Mouse (Mus musculus): Measurements from ENCODE around the gene Foxp2.

The Foxp2 gene

DNA sequence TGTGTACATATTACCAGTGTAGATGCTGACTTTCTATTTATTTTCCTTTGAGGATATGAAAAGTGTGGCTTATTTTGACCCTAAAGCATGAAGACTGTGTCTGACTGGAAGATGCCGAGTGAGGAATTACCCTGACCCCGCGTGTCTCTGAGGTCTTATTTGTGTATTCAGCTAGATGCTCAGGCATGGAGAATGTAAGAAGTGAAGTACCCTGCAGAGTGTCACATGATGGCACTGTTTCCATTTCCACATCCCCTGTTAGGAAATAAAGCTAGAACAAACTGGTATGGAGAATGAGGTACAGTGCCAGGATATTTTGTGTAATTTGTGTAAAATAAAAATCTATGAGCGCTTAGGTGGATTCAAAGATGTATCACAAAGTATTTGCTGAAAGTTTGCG lies 219.8 kb downstream of the Foxp2 start:
- DNase-seq (ENCODE audit: low read depth) = no peak

DNA sequence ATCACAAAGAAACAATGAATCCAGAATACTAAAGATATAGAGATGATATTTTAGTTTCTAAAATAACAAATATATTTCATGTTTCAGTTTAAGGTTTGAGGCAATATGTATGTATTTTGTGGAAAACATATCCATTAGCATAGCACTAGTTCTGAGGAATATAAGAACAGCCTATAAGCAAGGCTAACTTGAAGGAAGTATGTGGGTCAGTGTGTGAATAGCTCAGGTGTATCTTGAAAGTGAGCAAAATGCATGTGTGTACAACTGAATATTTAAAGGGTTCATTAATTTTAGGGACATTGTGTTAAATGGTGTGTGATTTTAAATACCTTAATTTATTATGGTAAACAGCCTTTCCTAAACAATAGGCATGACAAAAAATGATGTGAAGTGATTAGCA lies 220.2 kb downstream of the Foxp2 start:
- DNase-seq (ENCODE audit: low read depth) = no peak

DNA sequence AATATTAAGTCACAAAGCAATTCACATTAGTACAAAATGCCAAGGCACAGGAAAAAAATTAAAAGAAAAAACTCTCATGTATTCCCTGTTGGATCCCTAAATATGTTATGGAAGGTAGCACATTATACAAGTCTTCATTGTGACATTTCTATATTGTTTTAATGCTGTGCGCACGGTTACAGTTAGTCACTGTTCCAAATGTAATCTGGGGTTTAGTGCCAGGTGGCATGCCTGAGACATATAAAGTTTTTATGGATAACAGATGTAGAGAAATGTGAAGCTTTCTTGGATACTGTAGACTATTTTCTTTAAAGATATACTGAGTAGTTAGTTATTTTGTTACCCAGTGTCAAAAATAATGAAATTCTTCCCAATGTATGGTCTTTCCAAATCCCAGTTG lies 229.0 kb downstream of the Foxp2 start:
- no peak for DNase-seq (ENCODE audit: low read depth)

DNA sequence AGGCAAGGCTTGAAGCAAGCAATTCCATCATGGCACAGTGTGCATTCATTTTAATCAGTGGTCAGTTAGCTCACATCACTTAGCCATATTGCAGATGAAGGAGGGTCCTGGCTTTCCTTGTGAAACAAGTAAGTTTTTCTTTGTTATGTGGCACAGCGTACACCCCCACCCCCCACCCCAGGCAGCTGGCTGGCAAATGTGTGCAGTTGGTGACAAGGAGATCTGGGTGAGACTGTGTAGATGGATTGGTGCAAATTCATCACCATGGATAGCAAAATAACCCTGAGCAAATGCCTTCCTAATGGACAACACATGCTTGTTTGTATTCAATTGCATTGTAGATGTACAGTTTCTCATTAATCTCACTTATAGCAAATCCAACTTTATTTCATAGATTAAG lies 240.9 kb downstream of the Foxp2 start:
- no peak for DNase-seq (ENCODE audit: low read depth)

DNA sequence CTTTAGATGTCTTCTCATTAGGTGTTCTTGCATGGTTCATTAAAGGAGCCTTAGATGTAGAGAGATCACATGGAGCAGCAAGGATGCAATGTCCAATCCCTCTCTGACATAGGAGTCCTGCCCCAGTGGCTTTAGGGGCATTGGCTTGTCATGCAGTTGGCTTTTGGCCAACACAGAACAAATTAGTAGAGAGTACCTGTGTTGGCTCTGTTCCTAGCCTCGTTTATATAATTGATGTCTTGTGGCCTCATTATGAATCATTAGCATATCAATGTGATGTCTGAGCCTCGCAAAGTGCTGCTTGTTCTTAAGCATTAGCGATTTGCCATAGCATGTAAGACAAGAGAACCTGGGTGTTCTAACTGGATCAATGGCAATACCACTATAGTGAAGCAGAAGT lies 250.5 kb downstream of the Foxp2 start:
- no peak for DNase-seq (ENCODE audit: low read depth)

DNA sequence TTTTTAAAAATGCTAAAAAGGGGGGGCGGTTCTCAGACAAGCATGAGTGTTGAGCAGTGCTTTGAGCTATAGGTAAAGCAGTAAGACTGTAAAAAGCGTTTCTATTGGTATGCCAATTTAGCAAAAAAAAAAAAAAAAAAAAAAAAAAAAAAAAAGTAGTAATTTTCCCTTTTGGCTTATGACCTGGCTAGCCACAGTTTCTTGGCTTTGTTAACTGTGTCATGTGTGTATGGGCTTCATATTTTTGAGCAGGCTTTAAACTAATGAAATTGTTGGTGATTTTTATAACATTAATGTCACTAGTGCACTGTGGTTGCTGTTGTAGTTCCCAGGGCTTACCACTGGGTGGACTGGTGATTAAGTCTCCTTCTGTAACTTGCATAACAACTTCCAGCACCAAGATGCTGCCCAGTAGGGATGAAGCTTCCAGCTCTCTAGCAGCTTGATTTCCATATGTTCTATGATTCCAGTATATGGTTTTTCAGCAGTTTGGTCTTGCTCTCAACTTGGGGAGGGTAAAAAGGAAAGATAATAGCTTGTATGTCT lies 262.4 kb downstream of the Foxp2 start:
- peak; percentile 4 for DNase-seq (ENCODE audit: low read depth)

DNA sequence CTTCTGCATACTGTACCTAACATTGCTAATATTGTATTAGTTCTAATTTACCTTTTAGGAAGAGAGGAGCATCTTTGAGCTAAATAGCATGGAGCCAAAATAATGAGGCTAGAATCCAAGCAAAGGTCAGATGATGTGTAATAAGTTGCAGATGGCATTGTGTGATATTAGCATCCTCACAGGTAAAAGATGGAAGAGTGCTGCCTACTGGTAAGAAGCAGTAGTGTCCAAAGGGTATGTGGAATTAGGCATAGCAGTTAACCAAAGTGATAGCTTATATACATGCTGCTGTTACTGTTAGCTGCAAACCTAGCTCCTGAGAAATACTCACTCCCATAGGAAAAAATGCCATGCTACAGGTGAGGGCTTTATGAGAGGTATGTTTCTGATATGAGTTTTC lies 275.6 kb downstream of the Foxp2 start:
- DNase-seq (ENCODE audit: low read depth) = no peak

DNA sequence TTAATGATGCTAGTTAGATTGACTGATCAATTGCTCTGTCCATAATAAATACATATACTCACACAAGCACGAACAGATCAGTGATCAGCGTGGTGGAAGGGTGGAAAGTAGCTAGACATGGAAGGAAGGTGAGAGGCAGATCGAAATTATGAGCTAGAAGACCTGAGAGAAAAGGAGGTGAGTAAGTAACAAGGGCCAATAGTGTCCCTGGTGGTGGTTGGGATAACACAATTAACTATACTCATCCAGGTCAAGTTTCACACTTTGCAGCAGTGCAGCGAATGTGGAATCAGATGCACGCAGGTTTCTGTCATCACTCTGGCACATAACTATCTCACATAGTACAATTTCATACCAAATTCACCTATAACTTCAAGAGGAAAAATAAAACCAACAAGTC lies 291.7 kb downstream of the Foxp2 start:
- no peak for DNase-seq (ENCODE audit: low read depth)

DNA sequence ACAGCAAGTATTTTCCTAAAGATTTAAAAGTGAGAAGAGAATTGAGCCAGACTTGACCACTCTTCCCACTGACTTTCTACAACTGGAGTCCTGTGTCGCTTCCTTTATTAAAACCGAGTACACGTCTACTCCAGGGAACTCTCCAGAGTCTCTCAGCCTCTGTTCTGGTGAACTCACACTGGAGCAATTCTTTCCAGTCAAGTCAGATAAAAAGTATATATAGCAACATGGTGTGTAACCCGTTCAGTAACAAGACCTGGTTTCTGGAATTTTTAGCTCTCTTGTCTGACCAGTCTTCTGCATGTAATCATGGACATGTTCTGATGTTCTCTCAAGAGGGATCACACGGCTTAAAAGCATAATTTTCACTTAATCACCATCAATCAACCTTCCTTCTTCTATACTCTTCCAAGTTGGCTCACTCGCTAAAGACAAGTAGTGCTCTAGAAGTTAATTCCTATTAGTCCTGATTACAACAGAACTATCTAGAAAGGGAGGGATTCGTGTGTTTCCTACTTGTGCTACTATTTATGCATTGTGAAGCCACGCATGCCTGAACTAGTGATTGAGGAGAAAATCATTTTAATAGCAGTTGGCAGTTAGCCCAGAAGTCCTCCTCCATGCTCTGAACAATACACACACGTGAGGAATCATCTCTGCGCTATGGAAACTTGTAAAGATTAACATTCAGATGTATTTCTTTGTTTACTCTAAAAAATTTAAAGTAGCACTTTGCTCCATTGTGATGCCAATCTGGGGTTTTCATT lies 341.2 kb downstream of the Foxp2 start:
- no peak for DNase-seq (ENCODE audit: low read depth)

DNA sequence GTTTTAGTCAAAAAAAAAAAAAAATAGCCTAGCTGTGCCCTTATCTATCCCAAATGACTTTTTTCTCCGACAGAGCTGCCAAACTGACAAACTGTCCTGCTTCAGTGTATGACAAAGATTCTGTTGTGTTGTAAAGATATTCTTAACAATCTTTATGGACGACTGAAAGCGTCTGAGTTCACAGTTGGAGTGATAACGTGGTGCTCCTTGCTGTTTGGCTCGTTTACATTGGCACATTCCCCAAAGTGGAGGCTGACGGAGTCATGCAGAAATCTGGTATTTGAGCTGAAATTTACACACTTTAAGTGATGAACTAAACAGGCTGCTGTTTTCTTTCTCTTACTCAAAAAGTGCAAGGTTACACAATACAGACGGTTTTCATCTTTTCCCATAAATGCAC lies 356.2 kb downstream of the Foxp2 start:
- no peak for DNase-seq (ENCODE audit: low read depth)

DNA sequence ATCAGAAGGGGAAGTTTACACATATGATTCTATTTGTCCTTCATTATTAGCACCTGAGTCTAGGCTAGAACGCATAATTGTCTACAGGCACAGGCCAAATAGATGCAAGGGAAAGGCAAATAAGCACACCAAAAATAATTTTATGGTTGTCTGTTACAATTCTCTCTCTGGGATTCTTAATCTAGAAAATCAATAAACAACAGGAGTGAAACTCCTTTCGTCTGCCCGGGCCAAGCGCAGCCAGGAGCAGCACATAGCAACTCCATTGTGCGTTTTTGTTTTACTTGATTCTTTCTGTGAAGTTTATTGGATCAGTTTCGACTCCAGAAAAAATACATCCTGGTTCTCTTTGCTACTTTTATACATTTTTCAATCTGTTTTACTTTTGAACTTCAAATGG lies 356.7 kb downstream of the Foxp2 start:
- DNase-seq (ENCODE audit: low read depth) = no peak

DNA sequence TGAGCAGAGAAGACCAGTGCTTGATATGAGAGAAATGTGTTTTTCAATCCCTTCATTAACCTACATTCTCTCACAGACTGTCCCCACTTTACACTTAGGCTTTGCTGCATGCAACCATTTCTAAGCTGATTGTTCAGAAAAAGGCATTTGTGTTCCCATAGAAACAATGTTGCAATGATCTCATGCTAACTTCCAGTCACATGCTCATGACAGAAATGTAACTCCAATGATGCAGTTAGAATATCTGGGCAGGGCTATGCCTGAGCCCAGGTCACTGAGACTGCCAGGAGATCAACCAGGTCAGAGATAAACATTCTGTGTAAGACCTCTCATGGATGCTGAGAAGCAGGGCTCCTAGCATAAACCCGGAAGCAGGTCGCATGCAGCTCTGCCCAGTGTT lies 367.0 kb downstream of the Foxp2 start:
- DNase-seq (ENCODE audit: low read depth) = no peak

DNA sequence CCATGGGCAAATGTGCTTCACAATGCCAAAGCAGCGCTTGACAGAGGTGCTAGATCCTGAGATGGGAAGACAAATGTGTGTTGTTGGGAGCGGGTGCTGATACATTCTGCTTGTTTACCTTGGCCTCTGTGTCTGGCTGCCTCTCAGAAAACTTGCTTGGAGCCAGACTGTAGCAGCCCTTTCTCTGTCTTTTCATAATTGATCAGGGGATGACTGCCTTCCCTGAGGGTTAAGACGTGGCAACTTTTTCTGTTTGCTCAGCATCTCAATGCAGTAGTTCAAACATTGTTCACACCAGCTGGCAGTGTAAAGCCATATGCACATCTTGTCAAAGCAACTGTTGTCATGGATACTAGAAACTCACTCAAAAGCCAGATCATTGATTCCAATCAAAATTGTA lies 384.1 kb downstream of the Foxp2 start:
- no peak for DNase-seq (ENCODE audit: low read depth)

DNA sequence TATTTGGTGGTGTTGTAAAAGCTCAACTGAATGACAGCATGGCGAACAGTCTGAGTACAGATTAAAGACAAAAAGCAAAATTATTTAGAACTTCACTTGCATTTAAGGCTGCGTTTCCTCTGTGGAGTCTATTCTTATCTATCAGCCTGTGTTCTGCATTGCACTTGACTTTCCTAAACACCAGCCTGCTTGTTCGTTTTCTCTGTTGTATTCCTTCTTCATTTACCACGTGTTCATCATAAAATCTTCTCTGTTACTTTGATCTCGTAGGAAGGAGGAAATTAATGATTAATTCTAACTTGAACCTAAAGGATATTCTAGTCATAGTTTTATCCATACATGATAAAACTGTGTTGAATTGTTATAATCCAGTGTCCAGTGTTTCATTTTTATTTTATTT lies 392.9 kb downstream of the Foxp2 start:
- no peak for DNase-seq (ENCODE audit: low read depth)

DNA sequence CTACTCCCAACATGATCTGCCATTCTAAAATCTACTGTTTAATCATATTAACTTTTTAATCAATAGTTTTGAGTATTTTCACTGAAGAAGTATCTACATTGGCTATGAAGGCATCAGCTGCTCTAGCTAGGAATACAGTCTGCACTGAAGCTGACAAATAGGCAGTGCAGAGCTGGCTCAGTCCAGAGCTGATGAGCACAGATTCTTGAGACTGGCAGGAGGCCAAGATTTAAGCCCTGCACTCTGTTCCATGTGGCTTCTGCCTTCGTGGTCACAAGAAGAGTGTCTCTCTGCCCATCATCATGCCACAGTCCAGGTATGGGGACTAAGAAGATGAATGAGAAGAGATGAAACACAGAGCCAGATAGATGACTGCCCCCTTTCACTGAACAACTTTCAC lies 398.1 kb downstream of the Foxp2 start:
- no peak for DNase-seq (ENCODE audit: low read depth)

DNA sequence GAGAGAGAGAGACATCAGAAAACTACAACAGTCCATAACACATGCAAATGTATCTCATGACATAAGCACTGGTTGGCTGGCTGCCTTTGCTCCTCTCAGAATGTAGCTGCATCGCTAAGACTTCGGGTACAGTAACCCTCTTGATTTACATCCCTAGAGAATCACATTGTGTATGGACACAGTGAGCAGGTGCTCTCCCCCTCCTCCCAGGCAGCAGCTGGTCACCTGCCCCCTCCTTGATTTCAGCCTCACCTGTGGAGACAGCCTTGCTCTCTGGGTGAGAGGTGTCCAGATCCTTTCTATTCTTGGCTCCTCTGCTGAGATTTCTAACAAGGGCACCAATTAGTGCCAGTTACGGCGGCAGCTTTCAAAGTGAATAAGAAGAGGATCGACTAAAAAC lies 409.5 kb downstream of the Foxp2 start:
- DNase-seq (ENCODE audit: low read depth) = no peak

DNA sequence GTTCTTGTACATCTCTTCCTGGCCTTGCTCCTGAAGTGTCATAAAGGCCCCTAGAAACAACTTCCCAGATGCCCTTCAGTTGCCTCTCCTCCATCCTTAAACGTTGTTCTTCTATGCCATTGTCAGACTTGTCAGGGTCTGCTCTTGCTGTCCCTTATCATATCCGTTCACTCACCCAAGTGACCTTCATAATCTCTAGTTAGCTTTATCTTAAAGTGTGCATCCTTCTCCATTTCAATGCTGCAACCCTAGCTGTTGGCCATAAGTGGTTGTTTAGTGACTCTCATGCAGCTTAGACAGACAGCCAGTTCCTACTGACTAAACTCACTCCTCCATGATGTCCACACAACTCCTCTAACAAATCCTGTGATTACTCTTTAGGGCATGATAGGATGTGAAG lies 415.8 kb downstream of the Foxp2 start:
- DNase-seq (ENCODE audit: low read depth) = no peak

DNA sequence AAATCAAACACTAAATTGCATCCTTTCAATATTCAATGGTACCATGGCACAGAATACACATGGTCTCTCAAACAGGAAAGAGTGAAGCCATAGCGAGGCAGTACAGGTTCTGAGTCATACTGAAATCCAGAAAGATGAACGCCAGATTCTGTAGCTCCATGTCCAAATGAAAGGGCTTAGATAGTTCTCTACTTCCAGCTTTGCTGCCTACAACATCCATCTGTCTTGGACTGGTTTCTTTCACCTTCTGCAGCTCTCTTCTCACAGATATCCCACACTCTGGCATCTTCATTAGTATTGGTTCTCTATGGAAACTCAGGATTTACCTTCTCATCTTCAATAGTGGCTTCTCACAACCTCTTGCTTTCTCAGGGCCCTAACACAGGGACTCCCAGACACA lies 417.2 kb downstream of the Foxp2 start:
- DNase-seq (ENCODE audit: low read depth) = no peak

DNA sequence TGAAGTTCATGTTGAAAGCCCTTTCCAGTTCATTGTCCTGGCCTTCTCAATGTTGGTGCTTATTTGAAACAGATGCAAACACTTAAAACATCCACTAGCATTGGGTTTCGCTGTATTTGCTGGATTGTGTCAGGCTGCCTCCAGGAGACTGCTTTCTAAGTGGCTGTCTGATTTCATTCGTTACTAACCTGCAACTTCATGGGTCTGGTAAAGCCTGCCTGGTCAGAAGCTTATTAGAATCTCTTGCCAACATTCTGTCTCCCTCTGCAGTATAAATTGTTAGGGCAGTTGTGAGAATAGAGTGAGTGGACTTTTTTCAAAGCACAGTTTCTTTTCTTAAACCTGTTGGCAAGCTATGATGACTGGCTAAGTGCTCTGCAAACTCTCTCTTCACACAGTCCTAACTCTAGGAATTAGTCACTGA lies 420.4 kb downstream of the Foxp2 start:
- DNase-seq (ENCODE audit: low read depth) = no peak

DNA sequence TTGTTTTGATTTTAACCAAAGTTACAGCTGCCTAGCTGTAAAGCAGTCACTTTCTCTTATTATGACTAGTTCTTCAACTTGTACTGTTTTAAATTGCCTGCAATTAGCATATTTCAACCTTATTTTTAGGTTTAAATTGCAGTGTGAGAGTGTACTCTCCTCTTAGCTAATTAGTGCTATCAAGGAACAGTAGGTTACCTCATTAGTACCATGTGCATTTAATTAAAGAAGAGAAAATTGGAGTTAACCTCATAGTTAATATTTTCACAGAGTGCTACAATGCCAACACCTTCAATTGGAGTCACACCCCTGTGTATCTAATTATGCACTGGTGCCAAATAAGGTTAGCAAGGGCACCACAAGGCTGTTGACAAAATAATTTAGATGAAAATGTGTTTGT lies 421.9 kb downstream of the Foxp2 start:
- DNase-seq (ENCODE audit: low read depth) = no peak

DNA sequence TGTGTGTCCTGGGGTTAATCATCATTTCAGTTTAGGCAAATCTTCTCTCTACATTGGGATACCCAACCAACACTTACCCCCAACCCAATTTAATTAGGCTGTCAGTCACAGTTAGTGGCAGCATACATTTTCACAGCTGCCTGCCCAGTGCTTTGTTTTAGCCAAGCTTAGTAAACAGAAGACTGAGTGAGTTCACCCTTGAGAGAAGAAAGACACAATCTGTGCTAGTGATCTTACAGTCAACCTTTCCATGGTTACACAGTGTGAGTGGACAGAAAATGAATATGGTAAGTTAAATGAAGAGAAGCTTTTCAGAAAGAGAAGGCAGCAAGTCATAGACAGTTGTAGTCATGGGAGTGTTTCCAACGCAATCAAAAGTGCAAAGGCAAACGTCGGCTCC lies 446.6 kb downstream of the Foxp2 start:
- DNase-seq (ENCODE audit: low read depth) = no peak

DNA sequence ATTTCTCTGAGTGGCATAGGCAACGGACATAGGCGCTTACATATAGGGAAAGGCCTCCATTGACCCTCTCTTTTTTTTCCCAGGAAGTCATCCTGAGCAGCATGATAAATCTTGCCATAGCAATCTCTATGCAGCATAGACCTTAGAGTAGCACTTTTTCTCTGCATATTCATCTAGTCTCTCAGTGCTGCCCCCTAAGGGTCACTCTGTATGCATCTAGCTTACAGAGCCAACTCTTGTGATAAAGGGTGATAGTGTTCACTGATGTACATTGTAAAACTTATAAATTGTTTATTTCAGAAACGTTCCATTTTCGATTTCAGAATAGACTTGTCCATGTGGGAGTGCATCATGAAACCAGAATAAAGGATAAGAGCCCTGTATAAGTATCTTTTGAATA lies 454.7 kb downstream of the Foxp2 start:
- DNase-seq (ENCODE audit: low read depth) = no peak

DNA sequence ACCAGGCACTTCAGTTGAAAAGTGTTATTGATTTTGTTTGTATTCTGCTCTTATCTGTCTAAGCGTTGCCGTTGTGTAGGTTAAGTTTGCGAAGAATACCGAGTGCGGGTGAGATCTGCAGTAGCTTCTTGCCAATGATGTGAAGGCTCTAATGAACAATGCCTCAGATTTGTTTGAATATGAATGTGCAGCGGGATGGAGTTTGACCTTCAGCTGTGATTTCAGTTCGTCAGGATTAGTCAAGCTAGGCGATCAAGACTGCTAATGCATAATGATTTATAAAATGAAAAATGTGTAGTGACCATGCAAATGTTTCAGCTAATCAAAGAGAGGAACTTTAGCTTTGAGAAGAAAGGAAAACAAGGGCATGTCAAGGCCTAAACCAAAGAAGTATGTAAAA lies 469.1 kb downstream of the Foxp2 start:
- no peak for DNase-seq (ENCODE audit: low read depth)

DNA sequence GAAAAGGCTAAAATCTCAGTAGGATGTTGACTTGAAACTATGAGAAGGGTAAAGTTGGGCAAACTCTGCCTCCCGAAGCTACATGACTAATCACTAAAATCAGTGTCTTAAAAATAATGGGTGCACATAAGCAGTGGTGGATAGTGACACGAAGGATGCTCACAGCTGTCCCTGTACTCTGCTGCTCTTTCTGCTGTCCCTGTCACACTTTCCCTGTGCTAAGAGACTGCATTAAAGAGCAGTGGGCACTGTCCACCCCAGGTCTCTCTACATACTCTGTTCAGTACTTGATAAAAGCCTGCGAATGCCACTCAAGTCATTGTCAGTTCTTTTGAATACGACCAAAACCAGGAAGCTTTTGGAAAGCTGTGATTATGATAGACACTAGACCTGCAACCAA lies 469.7 kb downstream of the Foxp2 start:
- no peak for DNase-seq (ENCODE audit: low read depth)
